Mouse (Mus musculus) CD8-positive naive resting alpha-beta T cell, adult 2 months (primary cell): ENCODE data around the gene Olfr1214.
"Not testable (repeated sequence)": the region's sequence is repeated elsewhere in the genome, so short reads cannot be mapped to it uniquely, and the experiment has no call there.

ENCODE experiments used
- DNase-seq, 2 experiments: peaks; one replicate each; pipeline ENCODE4 v3.0.0; 2022; ENCODE audit warnings: low read depth in 2 of 2, low spot score in 2 of 2

Olfr1214 gene

DNA sequence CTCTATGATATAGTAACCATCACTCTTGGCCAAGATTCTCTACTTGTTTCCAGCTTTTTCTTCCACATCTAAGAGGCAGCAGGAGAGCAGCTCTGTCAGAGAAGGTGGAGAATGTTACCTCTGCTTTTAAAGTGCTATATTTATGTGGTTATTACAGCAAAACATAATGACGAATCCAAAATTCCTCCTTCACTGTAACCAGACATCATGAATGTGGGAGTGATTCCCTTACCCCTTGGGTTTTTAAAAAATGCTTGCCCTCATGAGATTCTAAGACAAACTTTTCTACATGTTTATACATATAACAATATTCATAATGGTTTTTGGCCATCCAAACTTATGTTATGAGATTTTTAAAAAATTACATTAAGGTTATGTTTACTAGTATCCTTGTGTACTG is at the start of gene Olfr1214:
TSS of gene Olfr1214 (minus strand) at position 101 of the 400 bp plus-strand sequence.
- DNase-seq, result no peak

DNA sequence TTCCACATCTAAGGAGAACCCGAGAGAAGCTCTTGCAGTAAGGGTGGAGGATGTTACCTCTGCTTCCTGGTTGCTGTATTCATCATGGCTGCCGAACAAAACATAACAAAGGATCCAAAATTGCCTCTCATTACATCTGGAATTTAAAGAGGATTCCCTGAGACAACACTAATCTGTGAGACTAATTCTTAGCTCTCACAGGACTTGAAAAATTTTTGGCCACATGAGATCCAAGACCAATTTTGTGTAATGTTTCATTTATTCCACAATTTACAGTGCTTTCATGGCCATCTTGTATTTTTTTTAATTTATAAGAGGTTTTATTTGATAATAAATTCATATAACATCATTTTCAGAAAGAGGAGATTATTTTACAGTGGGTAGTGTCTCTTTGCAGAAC is 39.5 kb upstream of the Olfr1214 start, which contains the start of gene Olfr1217:
TSS of gene Olfr1217 (minus strand) at position 101 of the 400 bp plus-strand sequence.
- DNase-seq, result no peak

GRCm38 (mm10) chr2:89021436-89021835 is 29.0 kb upstream of the Olfr1214 start:
- not testable (repeated sequence) for DNase-seq

DNA sequence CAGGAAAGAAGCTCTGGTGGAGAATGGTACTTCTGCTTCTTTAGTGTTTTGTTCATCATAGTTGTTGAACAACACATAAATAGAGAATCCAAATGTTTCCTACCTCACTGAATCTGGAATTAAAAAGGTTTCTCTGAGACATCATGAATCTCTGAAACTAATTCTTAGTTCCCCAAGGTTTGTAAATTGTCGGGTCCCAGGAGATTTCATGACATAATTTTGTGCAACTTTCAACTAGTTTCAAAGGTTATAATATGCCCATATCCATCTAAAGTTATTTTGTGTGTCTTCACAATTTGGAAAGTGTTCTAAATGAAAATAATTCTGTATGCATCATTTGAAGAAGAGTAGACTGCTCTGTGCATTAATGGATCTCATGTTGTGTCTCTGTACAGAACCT is 25.8 kb upstream of the Olfr1214 start, which contains the start of gene Olfr1216:
TSS of gene Olfr1216 (minus strand) at position 101 of the 400 bp plus-strand sequence.
- DNase-seq, result no peak

- DNase-seq, result no peak
These were observed 14.4 kb upstream of the Olfr1214 start, which contains the start of gene Olfr1215 for GRCm38 (mm10) chr2:89006873-89007272. Gene Olfr1215 (minus strand): TSS chr2:89006973.

- DNase-seq, result no peak
These were observed 12.3 kb downstream of the Olfr1214 start, which contains the start of gene Gm13762 for GRCm38 (mm10) chr2:88980181-88980580. Gene Gm13762 (minus strand): TSS chr2:88980281.

GRCm38 (mm10) chr2:88953669-88954068 is 38.8 kb downstream of the Olfr1214 start, which contains the start of gene Olfr1212:
Gene Olfr1212 (plus strand): TSS chr2:88953969.
- DNase-seq, result no peak

- DNase-seq, result no peak
These were observed 54.4 kb downstream of the Olfr1214 start, which contains the start of gene Olfr1211 for GRCm38 (mm10) chr2:88938011-88938410. Gene Olfr1211 (minus strand): TSS chr2:88938111.
